Mouse (Mus musculus): ENCODE measurements around the gene Tmem235. TPM values are rescaled to one million over a fixed set of nuclear protein-coding genes. Genes with fewer than 3 reads are reported as not detected.
"Not testable (repeated sequence)": the region's sequence is repeated elsewhere in the genome, so short reads cannot be mapped to it uniquely, and the experiment has no call there.

The Tmem235 gene
- total RNA-seq, 2 experiments from 2014 or later = not detected

GRCm38 (mm10) chr11:117832086-117832969, 28.2 kb upstream of the Tmem235 start:
- peak; percentile 78 for DNase-seq

DNA sequence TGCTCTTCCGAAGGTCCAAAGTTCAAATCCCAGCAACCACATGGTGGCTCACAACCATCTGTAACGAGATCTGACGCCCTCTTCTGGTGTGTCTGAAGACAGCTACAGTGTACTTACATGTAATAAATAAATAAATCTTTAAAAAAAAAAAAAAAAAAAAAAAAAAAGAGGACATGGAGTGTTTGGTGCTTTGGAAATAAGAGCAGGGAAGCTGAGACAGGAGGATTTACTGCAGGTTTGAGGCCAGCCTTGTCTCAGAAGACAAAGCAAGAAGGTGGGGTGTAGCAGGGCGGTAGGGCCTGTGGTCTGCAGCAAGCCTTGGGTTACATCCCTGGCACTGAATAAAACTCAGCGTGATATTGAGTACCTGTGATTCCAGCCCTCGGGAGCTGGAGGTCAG, 27.0 kb upstream of the Tmem235 start:
- DNase-seq = not testable (repeated sequence)

GRCm38 (mm10) chr11:117834086-117834485, 26.5 kb upstream of the Tmem235 start:
- no peak for DNase-seq

DNA sequence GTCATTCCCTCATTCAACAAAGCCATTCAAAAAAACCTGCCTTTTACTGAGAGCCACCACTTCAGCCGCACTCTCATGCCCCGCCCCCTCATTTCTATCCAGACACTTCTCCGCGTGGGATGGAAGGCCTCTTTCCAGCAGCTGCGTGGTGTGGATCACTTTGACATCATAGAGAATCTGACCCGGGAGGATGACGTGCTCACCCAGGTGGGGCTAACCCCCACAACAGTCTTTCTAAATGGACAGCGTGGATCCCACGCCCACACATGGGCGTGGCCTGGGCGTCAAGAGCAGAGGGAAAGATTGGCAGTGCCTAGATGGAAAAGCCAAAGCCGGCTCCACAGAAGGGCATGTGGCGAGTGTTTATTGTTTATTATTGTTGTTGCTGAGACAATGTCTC, 24.2 kb upstream of the Tmem235 start:
- peak; percentile 43 for DNase-seq

GRCm38 (mm10) chr11:117838572-117838971, 22.0 kb upstream of the Tmem235 start:
- DNase-seq = no peak

- no peak for DNase-seq
These were observed 21.5 kb upstream of the Tmem235 start for GRCm38 (mm10) chr11:117839021-117839420.

DNA sequence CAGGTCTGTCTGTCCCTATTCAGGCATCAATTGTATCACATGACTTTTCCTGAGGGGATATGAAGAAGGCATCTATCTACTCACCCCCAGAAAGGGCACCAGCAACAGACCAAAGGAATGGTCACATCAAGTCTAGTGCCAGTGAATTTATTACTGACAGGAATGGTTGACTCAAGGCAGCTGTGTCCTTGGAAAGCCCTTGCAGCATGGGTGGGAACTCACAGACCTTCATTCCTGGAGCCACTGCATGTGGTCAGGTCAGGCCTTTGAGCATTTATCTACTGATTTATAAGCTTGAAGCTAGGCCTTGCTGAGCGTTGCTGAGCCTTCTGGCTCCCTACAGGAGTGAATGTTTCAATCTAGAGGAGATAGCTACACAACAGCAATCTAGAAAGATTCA, 19.6 kb upstream of the Tmem235 start:
- DNase-seq = no peak

DNA sequence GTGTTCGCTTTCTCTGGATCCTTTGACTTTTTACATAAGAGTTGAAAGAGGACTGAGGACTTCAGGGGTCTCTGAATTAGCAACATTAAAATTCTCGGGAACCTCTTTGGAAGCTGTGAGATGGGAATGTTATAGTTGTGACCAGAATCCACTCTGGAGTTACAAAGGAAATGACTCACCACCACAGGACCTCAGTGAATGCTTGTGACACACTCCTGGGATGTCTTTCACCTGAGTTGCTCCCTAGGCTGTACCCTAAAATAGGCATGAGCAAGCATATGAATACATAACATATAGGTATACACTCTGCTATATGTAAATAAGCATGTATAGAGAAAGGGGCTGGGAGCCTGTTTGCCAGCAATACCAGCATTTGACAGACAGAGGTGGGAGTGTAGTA, 17.1 kb upstream of the Tmem235 start:
- DNase-seq = no peak

GRCm38 (mm10) chr11:117844997-117845396, 15.6 kb upstream of the Tmem235 start:
- no peak for DNase-seq

DNA sequence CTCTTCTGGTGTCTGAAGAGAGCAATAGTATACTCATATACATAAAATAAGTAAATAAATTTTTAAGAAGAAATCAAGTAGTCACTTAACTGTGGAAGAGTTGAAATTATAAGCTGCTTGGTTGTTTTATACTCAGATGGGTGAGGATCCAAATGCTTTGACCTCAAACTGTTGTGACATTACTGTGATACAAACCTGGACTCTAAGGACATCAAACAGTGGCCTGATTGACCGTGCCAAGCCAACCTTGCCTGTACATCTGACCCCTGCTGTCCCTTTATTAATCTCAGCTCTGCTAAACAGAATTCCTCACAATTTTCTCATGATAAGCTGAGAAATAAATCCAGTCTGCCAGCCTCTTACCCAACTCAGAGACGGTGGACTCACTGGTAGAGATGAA, 14.9 kb upstream of the Tmem235 start:
- DNase-seq = no peak

DNA sequence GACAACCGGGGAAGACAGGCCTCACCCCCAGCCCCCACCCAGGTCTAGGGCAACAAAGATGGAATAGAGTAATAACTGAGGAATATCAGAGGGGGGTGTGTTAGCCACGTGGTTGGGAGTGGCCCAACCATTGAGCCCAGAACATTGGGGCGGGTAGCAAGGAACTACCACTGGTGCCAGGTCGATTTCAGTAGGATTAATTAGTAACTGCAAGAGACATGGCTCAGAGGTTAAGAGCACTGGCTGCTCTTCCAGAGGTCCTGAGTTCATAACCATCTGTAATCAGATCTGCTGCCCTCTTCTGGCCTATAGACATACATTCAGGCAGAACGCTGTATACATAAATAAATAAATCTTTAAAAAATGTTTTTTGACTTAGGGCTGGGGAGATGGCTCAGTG, 13.9 kb upstream of the Tmem235 start:
- DNase-seq = no peak

- no peak for DNase-seq
These were observed 12.8 kb upstream of the Tmem235 start for GRCm38 (mm10) chr11:117847593-117848215.

DNA sequence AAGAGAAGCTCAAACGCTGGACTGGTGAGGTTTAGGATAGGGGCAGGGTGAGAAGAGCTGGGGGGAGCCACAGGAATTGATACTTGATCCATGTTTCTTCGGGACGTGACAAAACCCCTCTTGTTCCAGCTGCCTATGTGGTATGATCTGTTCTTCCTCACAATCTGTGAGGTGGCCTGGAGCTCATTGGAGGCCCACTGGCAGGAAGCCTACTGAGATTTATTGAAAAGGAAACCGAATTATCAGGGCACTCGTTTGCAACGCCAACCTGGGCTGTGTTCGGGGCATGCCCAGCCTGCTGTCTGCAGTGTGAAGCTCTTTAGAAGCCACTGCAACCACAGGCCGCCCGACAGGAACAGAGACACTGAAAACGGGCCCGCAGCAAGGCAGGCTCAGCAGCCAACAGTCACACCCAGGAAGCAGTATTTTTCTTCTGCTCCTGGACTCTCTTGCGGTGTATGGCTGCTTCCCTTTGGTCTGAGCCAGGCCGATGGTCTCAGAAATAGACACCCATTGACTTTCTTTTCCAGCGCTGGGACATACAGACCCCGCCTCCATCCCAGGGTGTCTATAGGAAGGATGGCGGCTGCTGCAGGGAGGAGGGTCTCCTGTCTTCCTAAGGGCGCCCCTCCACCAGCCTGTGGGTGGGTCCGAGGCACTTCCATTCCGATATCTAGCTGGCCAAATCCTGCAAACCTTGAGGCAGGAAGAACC, 12.1 kb upstream of the Tmem235 start:
- peak; percentile 56 for DNase-seq

DNA sequence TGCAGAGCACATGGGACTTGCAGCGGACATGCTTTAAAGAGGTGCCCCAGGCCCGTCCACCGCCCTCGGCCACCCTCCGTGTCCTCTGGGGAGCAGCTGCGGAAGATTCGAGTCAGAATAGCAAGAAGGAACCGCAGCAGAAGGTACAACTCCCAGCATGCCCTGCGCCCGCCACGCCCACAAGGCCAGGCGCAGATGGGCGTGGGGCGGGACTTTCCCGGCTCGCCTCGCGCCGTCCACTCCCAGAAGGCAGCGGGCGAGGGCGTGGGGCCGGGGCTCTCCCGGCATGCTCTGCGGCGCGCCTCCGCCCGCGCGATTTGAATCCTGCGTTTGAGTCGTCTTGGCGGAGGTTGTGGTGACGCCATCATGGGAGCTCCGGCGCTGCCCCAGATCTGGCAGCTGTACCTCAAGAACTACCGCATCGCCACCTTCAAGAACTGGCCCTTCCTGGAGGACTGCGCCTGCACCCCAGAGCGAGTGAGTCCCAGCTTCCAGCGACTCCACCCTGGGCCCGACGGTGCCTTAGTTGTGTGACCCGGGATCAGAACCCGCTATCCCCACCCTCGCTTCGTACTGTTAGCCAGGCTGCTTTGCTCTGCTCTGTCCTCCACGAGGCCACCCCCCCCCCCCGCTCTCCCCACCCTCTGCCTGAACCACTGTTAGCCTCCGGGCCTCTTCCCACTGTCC, 11.4 kb upstream of the Tmem235 start, which contains the start of gene Birc5:
TSS of gene Birc5 (plus strand) at position 267 of the 687 bp plus-strand sequence.
- DNase-seq = peak; percentile 98

GRCm38 (mm10) chr11:117852875-117853274, 7.7 kb upstream of the Tmem235 start:
- DNase-seq = no peak

GRCm38 (mm10) chr11:117854241-117854640, 6.3 kb upstream of the Tmem235 start:
- no peak for DNase-seq

- no peak for DNase-seq
These were observed 5.2 kb upstream of the Tmem235 start for GRCm38 (mm10) chr11:117855360-117855759.

GRCm38 (mm10) chr11:117855975-117856374, 4.6 kb upstream of the Tmem235 start:
- DNase-seq = no peak

GRCm38 (mm10) chr11:117857462-117857861, 3.1 kb upstream of the Tmem235 start:
- no peak for DNase-seq

GRCm38 (mm10) chr11:117858392-117858791, 2.2 kb upstream of the Tmem235 start:
- DNase-seq = no peak

- DNase-seq = no peak
These were observed 2.8 kb downstream of the Tmem235 start for GRCm38 (mm10) chr11:117863174-117863856.

DNA sequence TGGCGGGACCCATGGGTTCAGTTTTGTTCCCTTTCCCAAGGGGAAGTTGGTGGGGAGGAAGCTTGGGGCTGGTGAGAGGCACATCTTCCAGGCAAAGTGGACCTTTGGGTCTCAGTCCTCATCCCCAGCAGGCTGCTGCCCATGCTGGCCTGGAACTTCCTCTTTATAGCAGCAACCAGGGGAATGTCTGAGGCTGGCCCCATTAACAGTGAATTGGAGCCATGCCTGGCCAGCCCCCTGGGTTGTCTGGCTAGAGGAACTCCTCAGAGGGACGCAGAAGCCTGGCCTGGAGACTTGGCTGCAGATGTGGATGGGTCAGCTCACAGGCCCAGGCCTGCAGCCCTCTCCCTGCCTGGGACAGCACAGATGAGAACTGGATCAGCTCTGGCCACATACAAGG, 4.3 kb downstream of the Tmem235 start:
- no peak for DNase-seq

Data from adrenal gland, postnatal 10 days (tissue).